Mouse (Mus musculus) brown adipose tissue, adult 24 weeks (tissue): ENCODE data around the gene Atf4. TPM values are rescaled to one million over a fixed set of nuclear protein-coding genes. Genes with fewer than 3 reads are reported as not detected.

Experiments used
- H3K27ac ChIP-seq: fragments of 200-500 bp; replicated peaks from 2 replicates; pipeline ENCODE4 v1.5.1; 2012; ENCODE audit warnings: low read depth, mild to moderate bottlenecking, low read length
- H3K4me1 ChIP-seq: fragments of 200-500 bp; 2 replicates; pipeline ENCODE4 v1.6.1; 2012; ENCODE audit warnings: low read length, mixed read lengths; ENCODE audit not compliant: control insufficient read depth, insufficient read depth, insufficient read length
- H3K4me3 ChIP-seq: fragments of 200-500 bp; 2 replicates; pipeline ENCODE4 v1.5.1; 2012; ENCODE audit warnings: low read depth, mild to moderate bottlenecking, low read length, moderate library complexity; ENCODE audit not compliant: insufficient read depth
- polyA plus RNA-seq: library from polyadenylated mRNA; stranded (reverse); fragments of >200 nt; gene quantifications from 2 replicates; pipeline ENCODE4 v1.2.4, GENCODE M21; 2012; ENCODE audit not compliant: missing spikeins, insufficient read depth, insufficient read length

Gene Atf4
- polyA plus RNA-seq, 1 experiment = 111 TPM

DNA sequence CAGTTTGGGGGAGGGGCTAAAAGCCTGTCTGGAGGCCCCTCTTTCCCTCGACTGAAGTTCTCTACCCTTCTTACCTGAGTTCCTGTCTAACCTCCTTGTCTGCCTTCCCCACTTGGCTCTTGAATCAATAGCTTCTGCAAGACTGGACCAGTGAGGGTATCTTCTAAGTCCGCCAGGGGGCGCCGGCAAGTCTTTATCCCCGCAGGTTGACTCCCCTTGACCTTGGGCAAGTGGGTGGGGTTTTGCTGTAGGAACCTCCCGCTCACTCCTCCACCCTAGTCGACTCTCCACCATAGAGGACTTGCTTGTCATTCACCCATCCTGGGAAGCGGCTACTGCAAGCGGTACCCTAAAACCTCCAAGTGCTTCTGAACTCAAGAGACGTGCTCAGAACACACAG is 34.5 kb downstream of the Atf4 start:
- Histone ChIP-seq H3K27ac (no peak overlapping the region), H3K4me1 (no peaks in the 10 kb centered on the region), H3K4me3 (no peak overlapping the region)

DNA sequence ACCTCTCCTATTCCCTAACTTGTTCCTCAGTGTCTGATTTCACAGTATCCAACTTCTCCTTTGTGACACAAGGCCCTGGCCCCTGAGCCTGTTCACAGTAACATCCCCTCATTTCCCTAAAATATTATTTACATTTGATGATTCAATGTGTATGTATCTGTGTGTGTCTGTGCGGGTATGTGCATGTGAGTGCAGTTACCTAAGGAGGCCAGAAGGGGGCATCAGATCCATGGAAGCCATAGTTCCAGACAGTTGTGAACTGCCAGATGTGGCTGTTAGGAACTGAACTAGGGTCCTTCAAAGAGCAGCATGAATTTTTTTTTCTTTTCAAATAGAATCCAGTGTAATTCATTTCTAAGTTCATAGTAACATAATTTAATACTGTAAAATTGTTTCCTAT is 42.2 kb downstream of the Atf4 start:
- H3K4me3 ChIP-seq = no peak overlapping the region
- no peaks in the 10 kb centered on the region for H3K4me1 ChIP-seq
- no peak overlapping the region for H3K27ac ChIP-seq

DNA sequence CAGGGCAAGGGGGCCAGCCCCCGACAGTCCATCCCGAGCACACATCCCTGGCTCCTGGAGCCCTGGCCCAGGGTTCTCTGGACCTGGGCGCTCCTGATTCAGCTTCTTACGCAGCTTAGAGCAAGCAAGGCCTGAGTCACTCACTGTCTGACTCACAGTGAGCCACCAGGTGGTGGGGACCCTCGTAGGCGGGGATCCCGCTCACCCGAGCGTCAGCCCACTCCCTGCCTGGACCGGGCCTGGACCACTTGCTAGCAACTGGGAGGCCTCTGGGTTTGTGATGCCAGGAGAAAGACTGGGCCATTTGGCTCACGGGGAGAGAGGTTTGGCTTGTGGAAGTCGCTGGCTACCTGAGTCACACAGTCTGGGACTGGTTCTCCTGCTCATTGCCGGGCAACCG is 48.8 kb downstream of the Atf4 start:
- Histone ChIP-seq H3K27ac (no peak overlapping the region), H3K4me1 (no peaks in the 10 kb centered on the region), H3K4me3 (no peak overlapping the region)

DNA sequence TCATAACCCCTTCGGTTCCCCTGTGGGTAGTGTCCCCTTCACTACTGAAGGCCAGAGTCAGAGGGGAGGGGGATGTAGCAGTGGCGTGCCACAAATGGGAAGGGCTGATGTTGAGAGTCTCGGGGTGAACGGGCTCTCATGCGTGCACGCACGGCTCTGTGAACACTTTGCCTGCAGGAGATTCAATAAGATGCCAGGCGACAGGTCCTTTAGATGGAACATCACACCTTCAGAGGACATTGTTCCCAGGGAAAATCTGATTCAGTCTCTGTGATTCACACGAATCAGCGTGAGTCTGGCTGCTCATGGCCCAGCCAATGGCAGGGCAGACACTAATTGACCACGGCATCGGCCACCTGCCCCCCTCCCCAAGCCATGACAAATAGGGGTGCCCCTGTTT is 49.2 kb downstream of the Atf4 start:
- H3K4me3 ChIP-seq = no peak overlapping the region
- no peak overlapping the region for H3K27ac ChIP-seq
- no peaks in the 10 kb centered on the region for H3K4me1 ChIP-seq

DNA sequence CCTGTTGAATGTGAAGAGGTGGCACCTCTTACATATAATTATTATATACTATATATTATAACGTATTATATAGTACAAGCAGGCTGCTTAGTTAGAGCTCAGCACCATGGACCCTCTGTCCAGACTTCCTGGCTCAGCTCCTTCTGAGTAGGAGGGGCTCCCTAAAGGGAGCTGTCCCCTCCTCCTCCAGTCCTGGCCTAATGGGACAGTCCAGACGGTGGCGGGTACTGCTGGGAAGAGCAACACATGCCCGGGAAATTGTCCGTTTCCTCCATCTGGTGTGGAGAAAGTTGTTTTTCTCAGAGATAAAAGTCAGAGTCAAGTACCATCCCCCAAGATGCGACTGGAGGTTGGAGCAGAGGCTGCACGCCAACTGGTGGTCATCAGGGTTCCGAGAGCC is 51.2 kb downstream of the Atf4 start:
- Histone ChIP-seq H3K4me3 (no peak overlapping the region), H3K27ac (no peak overlapping the region), H3K4me1 (no peaks in the 10 kb centered on the region)

Other genes starting within 250 kb of the Atf4 start
- 9.8 and 13.0 TPM in 2 replicates for gene Pdgfb, start 240.2 kb upstream of the Atf4 start, polyA plus RNA-seq
- gene Syngr1, start 163.8 kb upstream of the Atf4 start, polyA plus RNA-seq = 47.9 and 62.7 TPM in 2 replicates
- gene Rpl3, start 163.3 kb upstream of the Atf4 start, polyA plus RNA-seq = 424 and 522 TPM in 2 replicates
- 4.8 and 5.7 TPM in 2 replicates for gene Tab1, start 122.1 kb upstream of the Atf4 start, polyA plus RNA-seq
- gene Mgat3, start 81.5 kb upstream of the Atf4 start, polyA plus RNA-seq = 0.36 and 0.50 TPM in 2 replicates
- gene Mief1, start 21.2 kb upstream of the Atf4 start, polyA plus RNA-seq = 15.4 and 16.0 TPM in 2 replicates
- gene AC140267.1, start 19.3 kb upstream of the Atf4 start, polyA plus RNA-seq = not detected in 2 replicates
- 30.4 and 30.8 TPM in 2 replicates for gene Rps19bp1, start 9.1 kb downstream of the Atf4 start, polyA plus RNA-seq
- gene Cacna1i, start 32.1 kb downstream of the Atf4 start, polyA plus RNA-seq = not detected in 2 replicates